Mouse (Mus musculus) heart, postnatal 4 days (tissue): ENCODE results near the gene Tfb1m. TPM values are rescaled to one million over a fixed set of nuclear protein-coding genes. Genes with fewer than 3 reads are reported as not detected.

ENCODE experiments used
- total RNA-seq, 2 experiments: library from RNA; stranded (reverse); gene quantifications; 2 replicates each; pipeline ENCODE4 v1.2.3; 2021

Tfb1m gene
- total RNA-seq, 2 experiments from 2014 or later, result 6.3 to 7.6 TPM

Other genes with a start within 250 kb of the Tfb1m start
- 1 to 10 TPM; 7.6 to 7.7 TPM for gene Tiam2, start 231.2 kb downstream of the Tfb1m start, total RNA-seq
- not detected for gene Cldn20, start 25.2 kb downstream of the Tfb1m start, total RNA-seq
- not detected for gene Nox3, start 138.5 kb upstream of the Tfb1m start, total RNA-seq